Mouse (Mus musculus) embryonic facial prominence, embryonic 15.5 days (tissue): ENCODE data around the gene Serpinb1c. TPM values are rescaled to one million over a fixed set of nuclear protein-coding genes. Genes with fewer than 3 reads are reported as not detected.

Experiments used
- ATAC-seq: fragments of 200-750 bp; cut with Nextera tagmentation; 2 replicates; pipeline ENCODE4 v1.8.0; 2017; ENCODE audit warnings: low read depth, moderate TSS enrichment; ENCODE audit not compliant: insufficient number of reproducible peaks, low FRiP score, low TSS enrichment
- H3K27ac ChIP-seq: fragments of 300-500 bp; sonication (generic); replicated peaks from 2 replicates; pipeline ENCODE4 v1.5.1; 2015; ENCODE audit warnings: mild to moderate bottlenecking, inconsistent platforms
- H3K27me3 ChIP-seq: fragments of 300-500 bp; sonication (generic); 2 replicates; pipeline ENCODE4 v1.6.1; 2015; ENCODE audit warnings: inconsistent platforms
- H3K36me3 ChIP-seq: fragments of 300-500 bp; sonication (generic); 2 replicates; pipeline ENCODE4 v1.6.1; 2015; ENCODE audit warnings: mild to moderate bottlenecking, inconsistent platforms
- H3K4me1 ChIP-seq: fragments of 300-500 bp; sonication (generic); 2 replicates; pipeline ENCODE4 v1.6.1; 2015; ENCODE audit warnings: inconsistent platforms
- H3K4me2 ChIP-seq: fragments of 300-500 bp; sonication (generic); replicated peaks from 2 replicates; pipeline ENCODE4 v1.6.1; 2015; ENCODE audit warnings: mild to moderate bottlenecking, inconsistent platforms
- H3K4me3 ChIP-seq: fragments of 300-500 bp; sonication (generic); replicated peaks from 2 replicates; pipeline ENCODE4 v1.5.1; 2015; ENCODE audit warnings: mild to moderate bottlenecking, inconsistent platforms
- H3K9ac ChIP-seq: fragments of 300-500 bp; sonication (generic); 2 replicates; pipeline ENCODE4 v1.6.1; 2015; ENCODE audit warnings: inconsistent platforms
- H3K9me3 ChIP-seq: fragments of 300-500 bp; sonication (generic); replicated peaks from 2 replicates; pipeline ENCODE4 v1.6.1; 2016; ENCODE audit warnings: inconsistent platforms
- WGBS: fragments of 180-500 bp; shearing (Covaris S2); methylation state at CpG from one replicate; pipeline ENCODE4 v1.1.7; 2015; 5-methylcytosine and 5-hydroxymethylcytosine counted together
- polyA plus RNA-seq: library from polyadenylated mRNA; unstranded; fragments of >200 nt; fragmentation: Nextera tagmentation; extraction: Ambion mirVana; gene quantifications from 2 replicates; pipeline ENCODE4 v1.2.1, GENCODE M21; 2015

The Serpinb1c gene
- polyA plus RNA-seq, 1 experiment from 2014 or later, result not detected

DNA sequence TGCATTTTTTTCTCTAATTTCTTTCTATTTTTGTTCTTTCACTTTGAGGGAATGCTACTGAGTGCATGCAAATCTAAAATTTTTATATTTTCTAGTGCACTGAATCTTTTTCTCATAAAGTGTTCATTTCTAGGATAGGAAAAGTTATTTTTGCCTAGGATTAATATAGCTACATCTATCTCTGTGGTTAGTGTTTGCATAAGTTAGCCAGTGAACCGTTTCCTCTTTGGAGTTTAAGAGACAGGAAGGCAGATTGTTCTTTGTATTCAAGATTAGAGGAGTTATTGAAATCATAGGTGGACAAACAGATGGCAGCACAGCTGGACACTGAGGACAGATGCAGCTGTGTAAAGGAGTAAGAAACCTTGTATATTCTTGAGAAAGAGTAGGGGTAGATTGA is 58.7 kb downstream of the Serpinb1c start:
- no peak for ATAC-seq

DNA sequence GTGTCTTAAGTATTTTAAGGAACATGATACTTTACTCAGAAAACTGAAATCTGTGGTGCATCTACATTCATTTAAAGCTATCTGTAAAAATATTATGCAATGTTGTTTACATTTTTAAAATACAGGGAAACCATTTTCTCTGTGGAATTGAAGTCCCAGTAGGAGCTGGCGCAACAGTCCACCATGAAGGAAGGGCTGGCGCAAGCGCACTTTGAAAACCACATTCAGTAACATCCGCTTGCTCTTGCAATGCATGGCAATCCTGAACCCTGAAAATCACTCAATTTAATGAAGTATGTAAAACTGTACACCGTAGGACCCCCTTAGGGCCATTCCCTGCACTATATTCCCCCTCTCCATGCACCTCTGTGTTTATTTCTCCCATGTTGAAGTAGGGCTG is 63.5 kb downstream of the Serpinb1c start:
- WGBS, result 86% methylated on average over 5 of the region's 5 CpGs
- Histone ChIP-seq H3K27ac (no peak overlapping the region), H3K36me3 (no peaks in the 10 kb centered on the region), H3K4me1 (no peaks in the 10 kb centered on the region), H3K4me2 (no peak overlapping the region), H3K9me3 (no peaks in the 10 kb centered on the region), H3K27me3 (no peaks in the 10 kb centered on the region), H3K9ac (no peak overlapping the region), H3K4me3 (no peak overlapping the region)
- no peak for ATAC-seq

More for the DNA sequence above, 58.7 kb downstream of the Serpinb1c start:
- Histone ChIP-seq H3K9me3 (no peaks in the 10 kb centered on the region), H3K9ac (no peak overlapping the region), H3K27me3 (no peaks in the 10 kb centered on the region), H3K4me2 (no peak overlapping the region), H3K4me3 (no peak overlapping the region), H3K27ac (no peak overlapping the region), H3K36me3 (no peaks in the 10 kb centered on the region), H3K4me1 (no peaks in the 10 kb centered on the region)
- WGBS, result 61% methylated on average over 1 of the region's 1 CpGs

DNA sequence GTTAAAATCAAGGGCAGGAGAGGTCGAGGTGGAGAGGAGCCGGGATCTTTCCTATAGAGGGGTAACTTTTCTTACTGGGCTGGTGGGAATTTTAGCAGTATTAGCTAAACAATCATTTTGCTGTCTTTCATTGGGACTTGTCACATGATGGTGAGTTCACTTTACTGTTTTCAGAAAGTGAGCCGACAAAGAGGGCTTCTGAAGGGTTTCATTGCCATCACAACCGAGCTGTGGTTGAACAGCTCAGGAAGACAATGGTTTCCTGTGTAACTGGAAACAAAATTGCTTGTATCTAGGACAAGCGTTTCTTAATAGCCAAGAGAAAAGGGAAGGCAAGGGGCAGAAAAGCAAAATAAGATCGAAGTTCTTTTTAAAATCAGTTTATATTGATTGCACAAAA is 64.8 kb downstream of the Serpinb1c start:
- no peak overlapping the region for H3K9ac ChIP-seq
- no peaks in the 10 kb centered on the region for H3K4me1 ChIP-seq
- WGBS, result 51% methylated on average over 6 of the region's 6 CpGs
- H3K9me3 ChIP-seq, result no peaks in the 10 kb centered on the region
- no peaks in the 10 kb centered on the region for H3K27me3 ChIP-seq
- H3K4me2 ChIP-seq, result no peak overlapping the region
- H3K4me3 ChIP-seq, result no peak overlapping the region
- H3K27ac ChIP-seq, result no peak overlapping the region
- no peak for ATAC-seq
- no peaks in the 10 kb centered on the region for H3K36me3 ChIP-seq

DNA sequence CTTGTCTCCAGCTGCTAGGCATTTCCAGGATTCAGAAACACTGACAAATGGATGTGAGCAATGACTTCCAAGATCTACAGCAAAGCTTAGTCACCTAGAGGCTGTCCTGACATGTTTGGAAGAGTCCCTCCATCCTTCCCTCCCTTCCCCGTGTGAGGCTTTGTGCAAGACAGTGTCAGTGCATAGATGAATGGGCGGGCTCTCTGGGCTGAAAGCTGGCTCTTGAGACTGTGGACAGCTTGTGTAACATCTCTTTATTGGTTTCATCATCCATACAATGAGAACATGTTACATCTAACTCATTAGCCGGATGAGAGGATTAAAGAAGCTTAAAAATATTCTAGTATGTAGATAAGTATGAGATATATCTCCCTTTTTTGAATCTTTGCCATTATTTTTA is 65.2 kb downstream of the Serpinb1c start:
- Histone ChIP-seq H3K27me3 (no peaks in the 10 kb centered on the region), H3K9ac (no peak overlapping the region), H3K4me3 (no peak overlapping the region), H3K4me1 (no peaks in the 10 kb centered on the region), H3K9me3 (no peaks in the 10 kb centered on the region), H3K4me2 (no peak overlapping the region), H3K36me3 (no peaks in the 10 kb centered on the region), H3K27ac (no peak overlapping the region)
- ATAC-seq, result no peak
- WGBS, result 60% methylated on average over 3 of the region's 3 CpGs

DNA sequence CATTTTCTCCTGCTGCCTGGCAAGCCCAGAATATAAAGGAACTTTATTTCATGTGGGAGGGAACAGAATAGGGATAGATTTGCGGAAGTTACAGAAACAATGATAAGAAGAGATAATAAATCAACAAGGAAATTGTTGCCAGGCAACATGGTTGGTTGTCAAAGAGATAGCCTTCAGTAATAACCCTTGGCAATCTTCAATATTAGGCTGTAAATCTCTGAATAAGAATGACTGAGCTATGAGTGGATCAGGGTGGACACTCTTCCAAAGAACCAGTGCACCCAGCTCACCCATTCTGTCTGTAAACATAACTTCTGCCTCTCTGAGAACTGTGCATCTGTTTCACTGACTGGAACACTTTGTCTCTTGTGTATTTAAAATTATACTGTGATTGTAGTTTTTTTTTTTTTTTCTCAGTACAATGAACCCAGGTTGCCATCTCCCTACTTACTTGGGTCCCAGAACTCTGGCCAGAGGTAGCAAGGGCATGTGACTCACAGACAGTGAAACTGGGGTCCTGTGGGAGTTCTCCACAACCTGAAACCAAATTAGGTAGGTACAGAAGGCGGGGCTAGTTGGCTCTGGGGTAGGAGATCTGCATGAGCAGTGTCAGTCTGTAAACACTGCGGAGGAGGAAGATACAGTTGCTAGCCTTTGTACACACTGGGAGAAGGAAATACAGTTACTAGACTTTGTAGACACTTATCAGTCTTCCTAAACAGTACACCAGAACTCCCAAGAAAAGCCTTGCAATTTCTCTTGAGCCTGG is 66.3 kb downstream of the Serpinb1c start:
- H3K4me3 ChIP-seq, result no peak overlapping the region
- H3K9me3 ChIP-seq, result no peaks in the 10 kb centered on the region
- ATAC-seq, result no peak
- H3K4me1 ChIP-seq, result no peaks in the 10 kb centered on the region
- no peak overlapping the region for H3K4me2 ChIP-seq
- H3K36me3 ChIP-seq, result no peaks in the 10 kb centered on the region
- H3K9ac ChIP-seq, result no peak overlapping the region
- H3K27me3 ChIP-seq, result no peaks in the 10 kb centered on the region
- no peak overlapping the region for H3K27ac ChIP-seq
- 82% methylated on average over 3 of the region's 3 CpGs for WGBS

Other genes starting within 250 kb of the Serpinb1c start
- 7.6 and 10.9 TPM in 2 replicates for gene Mylk4, start 114.3 kb downstream of the Serpinb1c start, polyA plus RNA-seq
- 31.6 and 39.4 TPM in 2 replicates for gene Wrnip1, start 96.2 kb downstream of the Serpinb1c start, polyA plus RNA-seq
- not detected in 2 replicates for gene D930007J09Rik, start 95.4 kb downstream of the Serpinb1c start, polyA plus RNA-seq
- 31.7 and 35.8 TPM in 2 replicates for gene Serpinb1a, start 47.0 kb downstream of the Serpinb1c start, polyA plus RNA-seq
- 2.3 and 2.5 TPM in 2 replicates for gene Serpinb6b, start 67.0 kb upstream of the Serpinb1c start, polyA plus RNA-seq
- gene Serpinb9, start 105.0 kb upstream of the Serpinb1c start, polyA plus RNA-seq, result 4.0 and 4.6 TPM in 2 replicates
- gene Serpinb9b, start 129.2 kb upstream of the Serpinb1c start, polyA plus RNA-seq, result 0.34 and 0.45 TPM in 2 replicates
- 2.2 and 3.2 TPM in 2 replicates for gene Serpinb1b, start 180.4 kb upstream of the Serpinb1c start, polyA plus RNA-seq